Mouse (Mus musculus): ENCODE data around the gene Hspb6.

- TF ChIP-seq POLR2A (IDR thresholded peaks at IDR 0.05; ENCODE audit: control insufficient read depth, low read depth, low read length) (no peak), CTCF (IDR thresholded peaks at IDR 0.05; ENCODE audit: control insufficient read depth, insufficient read depth, insufficient replicate concordance, low read depth, low read length) (no peak)
These were observed 50.6 kb downstream of the Hspb6 start for GRCm38 (mm10) chr7:30602583-30602982.

Data from testis, adult 2 months (tissue).